Mouse (Mus musculus): ENCODE results near the gene Vsx2.

DNA sequence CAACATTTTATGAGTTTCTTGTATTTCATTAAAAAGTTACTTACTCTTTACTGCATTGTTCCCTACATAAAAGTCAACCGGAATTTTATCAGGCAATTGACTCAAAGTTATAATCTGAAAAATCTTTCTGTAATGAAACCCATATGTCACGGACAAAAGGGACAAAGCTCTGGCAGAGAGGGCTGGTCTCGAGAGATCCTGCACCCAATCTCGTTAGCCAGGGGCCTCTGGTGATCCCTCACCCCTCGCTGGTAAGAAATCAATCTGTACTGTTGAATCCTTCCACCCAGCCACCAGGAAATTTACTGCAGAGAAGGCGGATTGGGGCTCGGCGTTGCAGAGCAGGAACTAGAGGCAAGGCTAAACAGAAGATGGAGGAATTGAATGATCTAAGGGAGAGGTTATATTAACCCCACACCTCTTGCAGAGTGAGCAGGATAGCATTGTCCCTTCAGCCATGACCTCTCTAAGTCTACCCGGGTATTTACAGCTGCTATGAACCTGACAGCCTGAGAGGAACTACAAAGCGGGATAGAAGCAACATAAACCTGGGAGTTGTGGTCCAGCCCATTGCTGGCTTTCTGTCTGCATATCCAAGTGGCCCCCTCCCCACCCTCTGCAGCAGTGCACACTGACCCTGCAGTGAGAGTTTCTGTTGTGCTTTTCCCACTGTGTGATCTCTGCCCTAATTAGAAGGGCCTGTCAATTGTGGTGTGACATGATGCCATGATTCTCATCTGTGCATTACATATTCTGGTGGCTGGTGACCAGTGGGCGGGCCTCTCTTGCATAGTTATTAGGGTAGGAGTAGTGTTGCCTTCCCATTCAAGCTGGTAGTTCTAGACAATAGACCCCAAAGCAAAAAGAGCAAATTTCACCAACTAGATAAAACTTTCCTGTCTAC is 45.2 kb upstream of the Vsx2 start:
- TF ChIP-seq POLR2A (IDR thresholded peaks at IDR 0.05; ENCODE audit: low read depth, low read length), result no peak
- TF ChIP-seq CTCF (IDR thresholded peaks at IDR 0.05; ENCODE audit: extremely low read depth, insufficient read depth, insufficient read length, insufficient replicate concordance), result no peak

All from spleen, adult 2 months (tissue).